Mouse (Mus musculus) heart, embryonic 16.5 days (tissue): ENCODE results near the gene Tctex1d1. TPM values are rescaled to one million over a fixed set of nuclear protein-coding genes. Genes with fewer than 3 reads are reported as not detected.

Source experiments
- ATAC-seq: fragments of 200-750 bp; cut with Nextera tagmentation; replicated peaks from 2 replicates; pipeline ENCODE4 v1.8.0; 2017; ENCODE audit warnings: moderate number of reproducible peaks; ENCODE audit not compliant: insufficient read depth, low FRiP score; ENCODE audit errors: extremely low read depth
- H3K27ac ChIP-seq: fragments of 300-500 bp; sonication (generic); 2 replicates; pipeline ENCODE4 v1.5.1; 2014; ENCODE audit warnings: mild to moderate bottlenecking, low read length, control low read depth, moderate library complexity
- H3K27me3 ChIP-seq: fragments of 300-500 bp; sonication (generic); 2 replicates; pipeline ENCODE4 v1.6.1; 2014; ENCODE audit warnings: low read length, mixed read lengths; ENCODE audit not compliant: control insufficient read depth, insufficient read depth
- H3K36me3 ChIP-seq: fragments of 300-500 bp; sonication (generic); 2 replicates; pipeline ENCODE4 v1.6.1; 2014; ENCODE audit not compliant: control insufficient read depth, insufficient read depth
- H3K4me1 ChIP-seq: fragments of 300-500 bp; sonication (generic); 2 replicates; pipeline ENCODE4 v1.6.1; 2014; ENCODE audit warnings: low read length, mixed read lengths; ENCODE audit not compliant: control insufficient read depth, insufficient read depth
- H3K4me2 ChIP-seq: fragments of 300-500 bp; sonication (generic); 2 replicates; pipeline ENCODE4 v1.6.1; 2014; ENCODE audit warnings: low read depth, mild to moderate bottlenecking, control low read depth, low read length
- H3K4me3 ChIP-seq: fragments of 300-500 bp; sonication (generic); 2 replicates; pipeline ENCODE4 v1.5.1; 2014; ENCODE audit warnings: mild to moderate bottlenecking, control low read depth, low read length
- H3K9ac ChIP-seq: fragments of 300-500 bp; sonication (generic); 2 replicates; pipeline ENCODE4 v1.6.1; 2014; ENCODE audit warnings: low read length, control low read depth
- H3K9me3 ChIP-seq: fragments of 300-500 bp; sonication (generic); replicated peaks from 2 replicates; pipeline ENCODE4 v1.6.1; 2016; ENCODE audit warnings: low read length; ENCODE audit not compliant: control insufficient read depth
- WGBS: fragments of 180-500 bp; shearing (Covaris S2); extraction: QIAGEN DNeasy Blood & Tissue Kit; methylation state at CpG from one replicate; pipeline ENCODE4 v1.1.7; 2014; 5-methylcytosine and 5-hydroxymethylcytosine counted together
- polyA plus RNA-seq: library from polyadenylated mRNA; unstranded; fragments of >200 nt; fragmentation: Nextera tagmentation; extraction: Ambion mirVana; gene quantifications from 2 replicates; pipeline ENCODE4 v1.2.1, GENCODE M21; 2015

Tctex1d1 gene
- polyA plus RNA-seq, 1 experiment from 2014 or later, result 0.62 TPM

DNA sequence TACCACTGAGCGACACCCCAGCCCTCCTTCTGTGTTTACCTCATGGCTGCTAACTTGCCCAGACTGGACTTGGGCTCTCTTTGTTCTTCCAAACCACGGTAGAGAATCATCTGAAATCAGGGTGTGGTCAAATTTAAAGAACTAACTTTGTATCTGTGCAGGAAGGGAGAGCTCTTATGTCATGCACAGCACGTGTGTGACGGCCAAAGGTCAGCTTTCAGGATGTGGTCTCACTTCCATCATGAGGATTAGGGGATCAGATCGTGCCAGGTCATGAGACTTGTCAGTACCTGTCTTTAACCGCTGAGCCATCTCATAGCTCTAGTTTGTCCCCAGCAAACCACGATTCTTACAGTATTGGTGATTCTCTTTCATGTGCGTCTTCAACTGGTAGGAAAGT, 3.3 kb downstream of the Tctex1d1 start:
- H3K36me3 ChIP-seq, result no peaks in the 10 kb centered on the region
- peaks cover 4% of the 10 kb centered on the region for H3K9me3 ChIP-seq
- H3K9ac ChIP-seq, result no peak overlapping the region
- 77% methylated on average over 8 of the region's 8 CpGs for WGBS
- H3K4me2 ChIP-seq, result no peak overlapping the region
- H3K27ac ChIP-seq, result no peak overlapping the region
- no peak for ATAC-seq
- no peak overlapping the region for H3K4me3 ChIP-seq
- H3K27me3 ChIP-seq, result peaks cover 10% of the 10 kb centered on the region; the same call in 1 of the 2 replicates
- peaks cover 4% of the 10 kb centered on the region for H3K4me1 ChIP-seq

DNA sequence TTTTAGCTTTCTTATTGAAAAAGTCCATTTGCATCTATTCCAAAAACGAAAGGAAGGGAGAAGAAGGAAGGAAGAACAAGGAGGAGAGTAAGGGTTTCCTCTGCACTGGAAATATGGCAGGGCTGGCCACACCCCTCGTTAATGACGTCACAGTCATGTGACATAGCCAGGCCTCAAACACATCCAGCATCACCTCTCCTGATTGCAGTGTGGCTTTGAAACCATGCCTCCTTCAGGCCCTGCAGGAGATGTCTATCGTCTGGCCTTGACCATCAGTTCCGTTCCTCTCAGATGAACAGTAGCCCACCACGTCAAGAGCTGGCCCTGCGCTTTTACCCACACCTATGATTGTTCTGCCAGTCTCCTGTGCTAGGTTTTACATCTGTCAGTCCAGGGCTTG, 7.8 kb downstream of the Tctex1d1 start:
- Histone ChIP-seq H3K4me1 (no peaks in the 10 kb centered on the region), H3K36me3 (no peaks in the 10 kb centered on the region), H3K27me3 (no peaks in the 10 kb centered on the region), H3K9ac (no peak overlapping the region), H3K4me3 (no peak overlapping the region), H3K4me2 (no peak overlapping the region), H3K9me3 (peaks cover 1% of the 10 kb centered on the region), H3K27ac (no peak overlapping the region)
- WGBS, result 60% methylated on average over 7 of the region's 7 CpGs
- no peak for ATAC-seq

GRCm38 (mm10) chr4:102986917-102987316, 8.5 kb downstream of the Tctex1d1 start:
- Histone ChIP-seq H3K4me2 (no peak overlapping the region), H3K4me3 (no peak overlapping the region), H3K4me1 (no peaks in the 10 kb centered on the region), H3K27me3 (no peaks in the 10 kb centered on the region), H3K9me3 (no peaks in the 10 kb centered on the region), H3K9ac (no peak overlapping the region), H3K36me3 (no peaks in the 10 kb centered on the region), H3K27ac (no peak overlapping the region)
- ATAC-seq, result no peak
- WGBS, result 0% methylated on average over 2 of the region's 2 CpGs

- 39% methylated on average over 4 of the region's 4 CpGs for WGBS
Observed at GRCm38 (mm10) chr4:102987325-102987724, 8.9 kb downstream of the Tctex1d1 start.

GRCm38 (mm10) chr4:102987756-102988155, 9.3 kb downstream of the Tctex1d1 start:
- no peaks in the 10 kb centered on the region for H3K27me3 ChIP-seq
- no peak for ATAC-seq
- no peak overlapping the region for H3K4me3 ChIP-seq
- H3K4me2 ChIP-seq, result no peak overlapping the region
- no peaks in the 10 kb centered on the region for H3K36me3 ChIP-seq
- H3K4me1 ChIP-seq, result no peaks in the 10 kb centered on the region
- no peak overlapping the region for H3K27ac ChIP-seq
- no peak overlapping the region for H3K9ac ChIP-seq
- H3K9me3 ChIP-seq, result no peaks in the 10 kb centered on the region
- 65% methylated on average over 2 of the region's 2 CpGs for WGBS

More at GRCm38 (mm10) chr4:102987325-102987724, 8.9 kb downstream of the Tctex1d1 start:
- Histone ChIP-seq H3K4me3 (no peak overlapping the region), H3K9ac (no peak overlapping the region), H3K27ac (no peak overlapping the region), H3K36me3 (no peaks in the 10 kb centered on the region), H3K9me3 (no peaks in the 10 kb centered on the region), H3K27me3 (no peaks in the 10 kb centered on the region), H3K4me2 (no peak overlapping the region), H3K4me1 (no peaks in the 10 kb centered on the region)
- ATAC-seq, result no peak

- Histone ChIP-seq H3K36me3 (no peaks in the 10 kb centered on the region), H3K4me1 (no peaks in the 10 kb centered on the region), H3K9ac (no peak overlapping the region), H3K27ac (no peak overlapping the region), H3K9me3 (no peaks in the 10 kb centered on the region), H3K4me3 (no peak overlapping the region), H3K27me3 (no peaks in the 10 kb centered on the region), H3K4me2 (no peak overlapping the region)
- no peak for ATAC-seq
- WGBS, result 59% methylated on average over 6 of the region's 6 CpGs
Observed at GRCm38 (mm10) chr4:102988526-102988925, 10.1 kb downstream of the Tctex1d1 start.

GRCm38 (mm10) chr4:102989391-102989790, 11.0 kb downstream of the Tctex1d1 start:
- Histone ChIP-seq H3K4me2 (no peak overlapping the region), H3K27ac (peak overlapping the region; percentile 42; the same call in 1 of the 2 replicates), H3K9ac (no peak overlapping the region), H3K36me3 (no peaks in the 10 kb centered on the region), H3K27me3 (no peaks in the 10 kb centered on the region), H3K9me3 (no peaks in the 10 kb centered on the region), H3K4me1 (no peaks in the 10 kb centered on the region), H3K4me3 (no peak overlapping the region)
- ATAC-seq, result no peak
- WGBS, result 77% methylated on average over 5 of the region's 5 CpGs

DNA sequence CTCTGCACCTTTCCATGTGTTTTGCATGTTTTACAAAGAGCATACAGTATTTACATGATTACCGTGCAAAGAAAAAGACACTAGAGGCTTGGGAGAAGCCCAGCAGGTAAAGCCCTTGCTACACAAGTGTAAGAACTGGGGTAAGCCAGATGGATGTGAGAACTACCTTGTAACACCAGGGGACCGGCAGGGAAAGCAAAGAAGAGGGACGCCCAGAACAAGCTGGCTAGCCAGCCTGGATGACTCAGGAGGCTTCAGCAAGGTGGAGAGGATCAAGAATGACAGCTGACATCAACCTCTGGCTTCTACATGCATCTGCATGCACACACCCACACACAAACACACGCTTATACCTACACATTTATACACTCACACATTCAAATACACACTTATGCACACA, 11.6 kb downstream of the Tctex1d1 start:
- H3K9me3 ChIP-seq, result no peaks in the 10 kb centered on the region
- H3K4me1 ChIP-seq, result no peaks in the 10 kb centered on the region
- H3K27me3 ChIP-seq, result no peaks in the 10 kb centered on the region
- no peak for ATAC-seq
- peak overlapping the region; percentile 12; the same call in 1 of the 2 replicates for H3K27ac ChIP-seq
- no peak overlapping the region for H3K4me3 ChIP-seq
- no peak overlapping the region for H3K4me2 ChIP-seq
- no peak overlapping the region for H3K9ac ChIP-seq
- WGBS, result 69% methylated on average over 4 of the region's 4 CpGs
- no peaks in the 10 kb centered on the region for H3K36me3 ChIP-seq

- no peak overlapping the region for H3K4me2 ChIP-seq
- H3K4me1 ChIP-seq, result no peaks in the 10 kb centered on the region
- no peak overlapping the region for H3K9ac ChIP-seq
- H3K4me3 ChIP-seq, result no peak overlapping the region
- H3K27ac ChIP-seq, result peak overlapping the region; percentile 12; the same call in 1 of the 2 replicates
- no peaks in the 10 kb centered on the region for H3K27me3 ChIP-seq
- WGBS, result 72% methylated on average over 11 of the region's 11 CpGs
- no peaks in the 10 kb centered on the region for H3K9me3 ChIP-seq
- H3K36me3 ChIP-seq, result no peaks in the 10 kb centered on the region
- peak; percentile 56 for ATAC-seq
Observed at GRCm38 (mm10) chr4:102990595-102991340, 12.4 kb downstream of the Tctex1d1 start.
